Mouse (Mus musculus) left cerebral cortex, adult 18-20 months (tissue): ENCODE results near the gene Zfp866. TPM values are rescaled to one million over a fixed set of nuclear protein-coding genes. Genes with fewer than 3 reads are reported as not detected.

Experiments
- DNase-seq, 2 experiments: peaks; one replicate each; pipeline ENCODE4 v3.0.0; 2021 to 2022; ENCODE audit warnings: low spot score in 2 of 2, mixed read lengths in 1 of 2
- total RNA-seq, 2 experiments: library from RNA; stranded (reverse); gene quantifications; 2 replicates each; pipeline ENCODE4 v1.2.3; 2021

Zfp866 gene
- total RNA-seq, 2 experiments from 2014 or later: 26.6 to 27.8 TPM

DNA sequence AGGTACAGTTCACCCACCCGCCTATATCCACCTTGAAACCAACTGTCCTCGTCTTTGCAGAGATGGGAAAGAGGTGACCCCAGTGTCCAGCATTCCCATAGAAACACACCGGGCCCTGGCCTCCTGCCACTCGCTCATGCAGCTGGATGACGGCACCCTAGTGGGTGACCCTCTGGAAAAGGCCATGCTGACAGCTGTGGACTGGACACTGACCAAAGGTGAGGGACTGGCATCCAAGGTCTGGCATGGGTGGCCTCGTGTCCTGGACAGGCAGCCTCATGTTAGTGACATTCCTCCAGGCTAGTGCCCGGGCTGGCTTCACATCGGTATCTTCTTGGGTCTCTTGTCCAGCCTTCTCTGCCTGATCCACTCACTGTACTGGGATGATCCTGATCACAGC lies 8.3 kb upstream of the Zfp866 start:
- DNase-seq: peak; percentile 1

GRCm38 (mm10) chr8:69797661-69798060 lies 6.7 kb upstream of the Zfp866 start:
- DNase-seq: no peak

DNA sequence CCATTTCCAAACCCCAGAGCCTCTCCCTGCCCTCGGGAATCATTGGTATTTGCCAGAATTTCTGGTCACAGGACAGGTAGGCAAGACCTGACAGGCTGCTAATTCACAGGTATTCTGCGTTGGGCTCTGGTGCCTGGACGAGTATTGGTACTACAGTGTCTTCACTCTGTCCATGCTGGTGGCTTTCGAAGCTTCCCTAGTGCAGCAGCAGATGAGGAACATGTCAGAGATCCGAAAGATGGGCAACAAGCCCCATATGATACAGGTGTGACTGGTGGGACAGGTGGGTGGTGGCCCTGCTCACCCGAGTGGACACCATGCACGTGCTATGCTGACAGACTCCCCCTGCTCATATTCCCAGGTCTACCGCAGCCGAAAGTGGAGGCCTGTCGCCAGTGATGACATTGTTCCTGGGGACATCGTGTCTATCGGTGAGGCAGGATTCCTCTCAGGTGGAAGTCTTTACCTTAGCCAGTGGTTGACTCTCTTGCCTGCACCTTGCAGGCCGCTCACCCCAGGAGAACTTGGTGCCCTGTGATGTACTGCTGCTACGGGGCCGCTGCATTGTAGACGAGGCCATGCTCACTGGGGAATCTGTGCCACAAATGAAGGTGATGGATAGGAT lies 5.9 kb upstream of the Zfp866 start:
- DNase-seq: no peak

- no peak for DNase-seq
Measured at GRCm38 (mm10) chr8:69794901-69795300, 3.9 kb upstream of the Zfp866 start.

DNA sequence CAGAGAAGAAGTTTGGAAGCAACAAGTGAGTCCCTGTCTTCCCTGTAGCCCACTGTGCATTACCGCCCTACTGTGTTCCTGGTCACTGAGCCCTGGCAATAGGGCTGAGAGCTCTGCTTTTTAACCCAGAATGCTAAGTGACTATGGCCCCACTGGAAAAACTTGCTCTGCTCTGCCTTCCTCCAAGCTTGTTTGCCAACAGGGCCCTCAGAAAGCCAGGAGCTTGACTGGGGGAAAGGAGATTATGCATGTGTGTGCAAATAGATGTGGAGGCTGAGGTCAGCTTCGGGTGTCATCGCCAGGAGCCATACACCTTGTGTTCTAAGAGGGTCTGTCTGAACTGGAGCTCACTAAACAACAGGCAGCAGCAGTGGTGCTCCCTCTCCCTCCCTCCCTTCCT lies 3.1 kb upstream of the Zfp866 start:
- DNase-seq: no peak

DNA sequence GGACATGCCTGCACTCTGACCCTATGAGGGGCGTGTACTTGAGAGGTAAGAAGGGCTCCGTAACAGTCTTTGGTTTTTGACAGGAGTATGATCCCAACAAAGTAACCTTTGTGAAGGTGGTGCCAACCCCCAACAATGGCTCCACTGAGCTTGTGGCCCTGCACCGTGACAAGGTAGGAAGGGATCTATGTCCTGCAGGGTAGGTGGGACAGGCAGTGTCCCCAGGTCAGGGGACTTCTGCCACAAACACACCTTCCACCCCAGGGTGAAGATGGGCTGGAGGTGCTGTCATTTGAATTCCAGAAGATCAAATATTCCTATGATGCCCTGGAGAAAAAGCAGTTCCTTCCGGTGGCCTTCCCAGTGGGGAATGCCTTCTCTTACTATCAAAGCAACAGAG lies 2.7 kb upstream of the Zfp866 start:
- DNase-seq: no peak

- DNase-seq: peak in 1 of 2 experiments; percentile 23
Measured at GRCm38 (mm10) chr8:69791415-69792068, 564 bp upstream of the Zfp866 start.

DNA sequence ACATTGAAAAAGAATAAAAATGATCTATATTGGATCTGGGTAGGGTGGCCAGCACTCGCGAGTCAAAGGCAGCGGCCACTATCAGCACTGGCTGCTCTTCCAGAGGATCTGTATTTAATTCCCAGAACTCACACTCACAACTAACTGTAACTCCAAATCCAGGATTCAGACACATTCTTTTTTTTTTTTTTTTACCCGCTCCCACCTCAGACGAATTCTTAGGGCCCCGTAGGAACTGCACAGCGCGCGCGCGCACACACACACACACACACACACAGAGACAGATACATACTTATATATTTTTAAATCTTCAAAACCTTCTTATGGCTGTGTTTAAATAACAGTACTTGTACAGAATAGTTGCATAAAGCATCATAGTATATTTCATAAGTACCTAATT lies 614 bp downstream of the Zfp866 start:
- no peak for DNase-seq

DNA sequence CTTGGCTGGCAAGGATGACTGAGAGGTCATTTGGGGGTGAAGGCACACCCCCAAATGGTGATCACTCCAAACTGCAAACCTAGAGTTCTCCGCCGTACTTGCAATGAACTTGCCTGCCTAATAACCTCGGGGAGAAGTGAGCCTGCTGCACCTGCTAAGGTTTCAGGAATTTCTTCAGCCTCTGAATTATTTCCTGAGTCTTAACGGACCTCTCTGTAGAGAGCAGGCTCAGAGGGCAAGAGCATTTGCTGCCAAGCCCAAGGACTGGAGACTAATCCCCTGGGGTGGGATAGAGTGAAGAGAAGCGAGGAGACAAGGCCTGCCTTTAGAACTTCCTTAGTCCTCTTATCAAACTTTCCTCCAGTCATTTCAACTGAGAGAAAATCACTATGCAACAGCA lies 1.2 kb downstream of the Zfp866 start:
- DNase-seq: no peak

GRCm38 (mm10) chr8:69789105-69789504 lies 1.9 kb downstream of the Zfp866 start:
- DNase-seq: no peak

- no peak for DNase-seq
Measured at GRCm38 (mm10) chr8:69777111-69777510, 13.9 kb downstream of the Zfp866 start.

DNA sequence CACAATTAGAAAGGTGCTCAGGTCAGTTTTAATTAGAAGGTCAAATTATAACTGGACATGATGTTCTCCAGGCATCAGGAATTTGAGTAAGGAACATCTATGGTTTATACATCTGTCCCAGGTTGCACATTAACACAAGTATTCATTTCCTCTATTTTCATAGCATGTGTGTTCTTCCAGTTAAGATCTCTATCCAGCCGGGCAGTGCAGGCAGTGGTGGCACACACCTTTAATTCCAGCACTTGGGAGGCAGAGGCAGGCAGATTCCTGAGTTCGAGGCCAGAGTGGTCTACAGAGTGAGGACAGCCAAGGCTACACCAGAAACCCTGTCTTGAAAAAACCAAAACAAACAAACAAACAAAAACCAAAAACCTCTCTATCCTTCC lies 15.8 kb downstream of the Zfp866 start:
- no peak for DNase-seq

GRCm38 (mm10) chr8:69774503-69775148 lies 16.4 kb downstream of the Zfp866 start, which contains the start of gene Gm20422:
Gene Gm20422, minus strand, starts transcription at chr8:69774886.
- peak; percentile 80 to 89 for DNase-seq

GRCm38 (mm10) chr8:69772106-69772505 lies 18.9 kb downstream of the Zfp866 start:
- no peak for DNase-seq

- DNase-seq: no peak
Measured at GRCm38 (mm10) chr8:69771221-69771620, 19.8 kb downstream of the Zfp866 start.

DNA sequence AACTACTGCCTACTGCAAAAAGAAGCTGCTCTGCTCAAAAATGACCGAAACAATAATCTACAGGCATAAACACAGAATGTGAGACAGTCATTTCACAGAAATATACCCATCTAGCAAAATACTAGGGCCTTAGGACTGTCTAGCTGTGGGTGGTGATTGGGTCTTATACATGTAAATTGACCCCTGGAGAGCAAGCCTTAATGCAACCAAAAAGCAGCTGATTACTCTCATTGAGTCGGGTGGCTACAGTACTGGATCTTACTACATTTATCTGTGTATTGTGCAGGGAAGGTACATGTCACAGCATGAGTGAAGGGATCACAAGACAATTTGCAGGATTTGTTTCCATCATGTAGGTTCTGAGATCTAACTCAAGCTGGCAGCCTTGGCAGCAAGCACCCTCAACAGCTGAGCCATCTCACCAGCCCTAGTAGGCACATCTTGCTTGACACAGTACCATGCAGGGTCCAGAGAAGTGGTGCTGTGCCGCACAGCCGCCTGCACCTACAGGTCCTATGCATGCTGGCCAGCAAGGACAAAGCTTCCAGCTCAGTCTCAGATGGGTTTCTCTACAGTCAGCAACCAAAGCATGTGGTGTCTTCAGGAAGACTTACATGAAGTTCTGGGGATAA lies 29.0 kb downstream of the Zfp866 start:
- DNase-seq: no peak

DNA sequence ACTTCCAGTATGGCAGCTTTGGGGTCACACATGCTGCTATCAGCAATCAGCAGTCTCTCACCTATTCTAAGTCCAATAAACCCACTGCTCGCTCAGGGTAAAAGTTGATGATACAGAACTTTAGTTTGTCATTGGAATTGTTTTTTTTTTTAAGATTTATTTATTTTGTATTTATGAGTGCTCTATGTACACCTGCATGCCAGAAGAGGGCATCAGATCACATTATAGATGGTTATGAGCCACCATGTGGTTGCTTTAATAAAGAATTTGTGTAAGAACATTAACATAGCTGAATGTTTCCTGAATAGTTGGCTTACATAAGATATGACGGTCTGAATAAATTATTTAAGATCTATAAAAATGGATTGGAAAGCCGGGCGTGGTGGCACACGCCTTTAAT lies 32.7 kb downstream of the Zfp866 start:
- DNase-seq: no peak

DNA sequence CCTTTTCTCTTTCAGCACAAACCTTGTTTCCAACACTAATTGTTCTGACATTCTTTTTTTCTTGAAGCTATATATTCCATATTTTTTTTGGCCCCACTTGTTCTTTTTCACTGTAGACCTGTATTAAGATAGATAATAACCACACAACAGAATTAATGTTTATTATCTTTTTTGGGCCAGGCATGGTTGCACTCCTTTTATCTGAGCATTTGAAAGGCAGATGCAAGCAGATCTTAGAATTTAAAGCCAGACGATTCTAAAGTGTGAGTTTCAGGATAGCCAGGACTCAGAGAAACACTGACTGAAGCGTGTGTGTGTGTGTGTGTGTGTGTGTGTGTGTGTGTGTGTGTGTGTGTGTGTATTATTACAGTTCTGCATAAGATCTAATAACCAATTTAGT lies 38.5 kb downstream of the Zfp866 start:
- DNase-seq: no peak

GRCm38 (mm10) chr8:69749544-69750454 lies 41.2 kb downstream of the Zfp866 start, which contains the start of gene Zfp963:
Gene Zfp963, minus strand, starts transcription at chr8:69749970.
- peak; percentile 94 to 96 for DNase-seq

DNA sequence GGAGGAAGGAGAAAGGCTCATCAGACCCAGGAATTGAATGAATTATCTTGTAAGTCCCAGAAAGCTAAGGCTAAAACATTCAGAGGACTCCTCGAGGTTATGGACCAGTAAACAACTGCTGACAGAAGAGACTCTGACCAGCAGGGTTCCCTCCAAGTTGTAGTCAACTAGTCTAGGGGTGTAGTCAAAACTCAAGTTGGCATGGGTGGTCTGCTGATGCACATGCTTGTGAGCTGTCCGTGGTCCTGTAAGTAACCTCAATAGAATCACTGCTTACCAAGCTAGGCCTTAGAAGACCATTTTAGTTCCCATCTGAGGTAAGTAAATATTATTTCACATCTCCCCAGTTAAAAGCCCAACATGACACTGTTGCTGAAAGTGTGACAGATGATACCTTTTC lies 49.7 kb downstream of the Zfp866 start:
- DNase-seq: no peak

DNA sequence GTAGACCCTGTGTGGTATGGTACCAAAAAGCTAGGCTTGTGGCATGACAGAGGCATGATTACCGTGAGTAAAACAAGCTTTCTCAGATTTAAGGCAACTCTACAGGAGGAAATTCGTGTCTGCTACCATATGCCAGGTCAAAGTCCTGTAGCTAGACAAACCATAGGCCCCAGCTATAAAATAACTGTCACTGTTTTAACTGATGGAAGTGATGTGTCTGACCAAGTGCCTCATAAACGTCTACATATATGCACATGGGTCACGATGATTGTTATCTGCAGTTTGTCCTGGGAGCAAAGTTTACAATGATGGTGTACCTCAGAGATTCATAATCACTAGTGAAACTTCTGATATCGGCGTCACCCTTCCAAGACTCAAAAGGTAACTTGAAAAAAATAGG lies 50.2 kb downstream of the Zfp866 start:
- DNase-seq: no peak
